Mouse (Mus musculus) embryonic fibroblast, embryonic 13.5 days (primary cell): ENCODE data around the gene Ogdhl. TPM values are rescaled to one million over a fixed set of nuclear protein-coding genes. Genes with fewer than 3 reads are reported as not detected.
"Not testable (repeated sequence)": the region's sequence is repeated elsewhere in the genome, so short reads cannot be mapped to it uniquely, and the experiment has no call there.

ENCODE experiments used
- H3K27ac ChIP-seq: 2 replicates; pipeline ENCODE4 v1.5.1; 2012; ENCODE audit warnings: low read length, control low read depth, inconsistent platforms; ENCODE audit not compliant: insufficient read depth
- H3K4me1 ChIP-seq: 2 replicates; pipeline ENCODE4 v1.6.1; 2011; ENCODE audit warnings: low read length; ENCODE audit not compliant: control insufficient read depth, insufficient read depth
- H3K4me3 ChIP-seq: 2 replicates; pipeline ENCODE4 v1.5.1; 2011; ENCODE audit warnings: mild to moderate bottlenecking, control low read depth, low read length; ENCODE audit not compliant: insufficient read depth
- CTCF ChIP-seq: IDR thresholded peaks from 2 replicates; pipeline ENCODE4 v1.5.1; 2011; ENCODE audit warnings: mild to moderate bottlenecking, control low read depth, low read length, moderate library complexity, borderline replicate concordance; ENCODE audit not compliant: insufficient read depth
- POLR2A ChIP-seq: IDR thresholded peaks from 2 replicates; pipeline ENCODE4 v1.6.1; 2011; ENCODE audit warnings: low read depth, mild to moderate bottlenecking, control low read depth, low read length, moderate library complexity
- polyA plus RNA-seq: library from polyadenylated mRNA; stranded (reverse); fragments of >200 nt; gene quantifications from 2 replicates; pipeline ENCODE4 v1.2.4, GENCODE M21; 2011; ENCODE audit warnings: low read depth; ENCODE audit not compliant: missing spikeins, insufficient read length

Gene Ogdhl
- polyA plus RNA-seq, 1 experiment = 22.9 TPM

GRCm38 (mm10) chr14:32332515-32333445, 11.0 kb downstream of the Ogdhl start:
- no peak for TF ChIP-seq CTCF
- no peak overlapping the region for H3K27ac ChIP-seq
- no peak overlapping the region for H3K4me3 ChIP-seq
- no peaks in the 10 kb centered on the region for H3K4me1 ChIP-seq

- H3K27ac ChIP-seq = no peak overlapping the region
- H3K4me3 ChIP-seq = no peak overlapping the region
- no peak for TF ChIP-seq POLR2A
- no peaks in the 10 kb centered on the region for H3K4me1 ChIP-seq
Observed at GRCm38 (mm10) chr14:32336021-32336420, 14.2 kb downstream of the Ogdhl start.

GRCm38 (mm10) chr14:32336547-32336946, 14.7 kb downstream of the Ogdhl start:
- TF ChIP-seq CTCF (no peak), POLR2A (no peak)
- H3K4me3 ChIP-seq = no peak overlapping the region
- H3K4me1 ChIP-seq = no peaks in the 10 kb centered on the region
- H3K27ac ChIP-seq = no peak overlapping the region

- no peaks in the 10 kb centered on the region for H3K4me1 ChIP-seq
- TF ChIP-seq POLR2A = no peak
- TF ChIP-seq CTCF = no peak
- no peak overlapping the region for H3K4me3 ChIP-seq
- no peak overlapping the region for H3K27ac ChIP-seq
Observed at GRCm38 (mm10) chr14:32341823-32342222, 20.0 kb downstream of the Ogdhl start.

GRCm38 (mm10) chr14:32344176-32344575, 22.4 kb downstream of the Ogdhl start:
- TF ChIP-seq CTCF (no peak), POLR2A (no peak)
- Histone ChIP-seq H3K27ac (no peak overlapping the region), H3K4me1 (no peaks in the 10 kb centered on the region), H3K4me3 (no peak overlapping the region)

GRCm38 (mm10) chr14:32344694-32345093, 22.9 kb downstream of the Ogdhl start:
- TF ChIP-seq CTCF = no peak
- no peak for TF ChIP-seq POLR2A
- H3K27ac ChIP-seq = no peak overlapping the region
- no peak overlapping the region for H3K4me3 ChIP-seq
- no peaks in the 10 kb centered on the region for H3K4me1 ChIP-seq

GRCm38 (mm10) chr14:32347307-32347706, 25.5 kb downstream of the Ogdhl start:
- TF ChIP-seq CTCF (no peak), POLR2A (no peak)
- no peak overlapping the region for H3K4me3 ChIP-seq
- H3K27ac ChIP-seq = no peak overlapping the region
- no peaks in the 10 kb centered on the region for H3K4me1 ChIP-seq

GRCm38 (mm10) chr14:32351181-32351920, 29.5 kb downstream of the Ogdhl start:
- not testable (repeated sequence) for H3K4me3 ChIP-seq, H3K27ac ChIP-seq, H3K4me1 ChIP-seq

- Histone ChIP-seq H3K4me3 (no peak overlapping the region), H3K27ac (no peak overlapping the region), H3K4me1 (no peaks in the 10 kb centered on the region)
- TF ChIP-seq POLR2A = no peak
- no peak for TF ChIP-seq CTCF
Observed at GRCm38 (mm10) chr14:32364359-32364758, 42.5 kb downstream of the Ogdhl start.

- Histone ChIP-seq H3K4me3 (no peak overlapping the region), H3K4me1 (no peaks in the 10 kb centered on the region), H3K27ac (no peak overlapping the region)
- TF ChIP-seq CTCF (no peak), POLR2A (no peak)
Observed at GRCm38 (mm10) chr14:32369756-32370155, 47.9 kb downstream of the Ogdhl start.
